Mouse (Mus musculus): ENCODE data around the gene Ppp1r17.

Gene Ppp1r17

GRCm38 (mm10) chr6:56017291-56017994 lies at the start of gene Ppp1r17:
Ppp1r17 (plus strand) TSS chr6:56017497.
- peak; percentile 72 for DNase-seq (ENCODE audit: low spot score)

GRCm38 (mm10) chr6:55972998-55973397 lies 44.3 kb upstream of the Ppp1r17 start:
- DNase-seq (ENCODE audit: low spot score): peak; percentile 67

- DNase-seq (ENCODE audit: low spot score): no peak
These were observed 37.5 kb upstream of the Ppp1r17 start for GRCm38 (mm10) chr6:55979766-55980165.

GRCm38 (mm10) chr6:56008711-56009110 lies 8.6 kb upstream of the Ppp1r17 start:
- no peak for DNase-seq (ENCODE audit: low spot score)

- DNase-seq (ENCODE audit: low spot score): no peak
These were observed 4.9 kb upstream of the Ppp1r17 start for GRCm38 (mm10) chr6:56012384-56012783.

GRCm38 (mm10) chr6:56019632-56020031 lies 2.3 kb downstream of the Ppp1r17 start:
- DNase-seq (ENCODE audit: low spot score): no peak

- DNase-seq (ENCODE audit: low spot score): peak; percentile 32
These were observed 8.2 kb downstream of the Ppp1r17 start for GRCm38 (mm10) chr6:56025533-56025932.

GRCm38 (mm10) chr6:56027318-56027717 lies 10.0 kb downstream of the Ppp1r17 start:
- DNase-seq (ENCODE audit: low spot score): no peak

GRCm38 (mm10) chr6:56027966-56028365 lies 10.7 kb downstream of the Ppp1r17 start:
- DNase-seq (ENCODE audit: low spot score): no peak

GRCm38 (mm10) chr6:56029986-56030385 lies 12.7 kb downstream of the Ppp1r17 start:
- no peak for DNase-seq (ENCODE audit: low spot score)

- DNase-seq (ENCODE audit: low spot score): no peak
These were observed 14.9 kb downstream of the Ppp1r17 start for GRCm38 (mm10) chr6:56032231-56032630.

- DNase-seq (ENCODE audit: low spot score): no peak
These were observed 17.8 kb downstream of the Ppp1r17 start for GRCm38 (mm10) chr6:56035054-56035453.

GRCm38 (mm10) chr6:56039476-56040055 lies 22.3 kb downstream of the Ppp1r17 start:
- DNase-seq (ENCODE audit: low spot score): no peak

GRCm38 (mm10) chr6:56044270-56044669 lies 27.0 kb downstream of the Ppp1r17 start:
- DNase-seq (ENCODE audit: low spot score): peak; percentile 22

- peak; percentile 15 for DNase-seq (ENCODE audit: low spot score)
These were observed 27.4 kb downstream of the Ppp1r17 start for GRCm38 (mm10) chr6:56044716-56045115.

- DNase-seq (ENCODE audit: low spot score): no peak
These were observed 31.3 kb downstream of the Ppp1r17 start for GRCm38 (mm10) chr6:56048580-56048979.

- peak; percentile 83 for DNase-seq (ENCODE audit: low spot score)
These were observed 31.8 kb downstream of the Ppp1r17 start for GRCm38 (mm10) chr6:56049104-56049503.

- no peak for DNase-seq (ENCODE audit: low spot score)
These were observed 46.4 kb downstream of the Ppp1r17 start for GRCm38 (mm10) chr6:56063736-56064135.

- DNase-seq (ENCODE audit: low spot score): peak; percentile 71
These were observed 49.5 kb downstream of the Ppp1r17 start for GRCm38 (mm10) chr6:56066632-56067282.

GRCm38 (mm10) chr6:56068516-56068915 lies 51.2 kb downstream of the Ppp1r17 start:
- no peak for DNase-seq (ENCODE audit: low spot score)

GRCm38 (mm10) chr6:56076378-56076805 lies 59.1 kb downstream of the Ppp1r17 start:
- DNase-seq (ENCODE audit: low spot score): peak; percentile 29

Measured in embryo, embryonic 10.5 days (tissue).